Mouse (Mus musculus): ENCODE data around the gene Ppp1r16b.

DNA sequence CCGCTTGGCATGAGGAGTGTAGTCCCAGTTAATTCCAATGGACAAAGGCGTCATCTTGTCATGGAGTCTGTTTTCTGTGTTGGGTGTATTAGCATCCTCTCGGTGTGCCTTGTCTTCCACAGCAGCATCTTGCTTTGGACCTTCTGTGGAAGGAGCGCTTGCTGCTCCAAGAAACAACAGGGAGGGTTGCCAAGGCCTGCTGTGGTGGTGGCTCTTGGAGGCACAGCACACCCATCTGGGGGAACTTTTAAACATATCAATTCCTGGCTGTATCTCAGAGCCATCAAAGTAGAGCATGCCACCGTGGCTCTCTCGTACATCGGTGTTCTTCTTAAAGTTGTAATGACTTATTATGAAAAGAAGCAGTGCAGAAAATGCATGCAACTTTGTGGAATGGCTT lies 13.9 kb downstream of the Ppp1r16b start:
- TF ChIP-seq CTCF (IDR thresholded peaks at IDR 0.05; ENCODE audit: control insufficient read depth, insufficient read depth, low read length), result no peak
- TF ChIP-seq POLR2A (IDR thresholded peaks at IDR 0.05; ENCODE audit: borderline replicate concordance, control insufficient read depth, low read depth, low read length), result no peak
